Mouse (Mus musculus) embryonic fibroblast, embryonic 13.5 days (primary cell): ENCODE measurements at regions not wholly inside any gene's neighbourhood (a gene's known extent, or its start where the extent isn't known, plus 50 kb on each side); places are given as distances from the start of the nearest gene placed in this dataset.

ENCODE experiments used
- CTCF ChIP-seq: IDR thresholded peaks from 2 replicates; pipeline ENCODE4 v1.5.1; 2011; ENCODE audit warnings: mild to moderate bottlenecking, control low read depth, low read length, moderate library complexity, borderline replicate concordance; ENCODE audit not compliant: insufficient read depth
- POLR2A ChIP-seq: IDR thresholded peaks from 2 replicates; pipeline ENCODE4 v1.6.1; 2011; ENCODE audit warnings: low read depth, mild to moderate bottlenecking, control low read depth, low read length, moderate library complexity

DNA sequence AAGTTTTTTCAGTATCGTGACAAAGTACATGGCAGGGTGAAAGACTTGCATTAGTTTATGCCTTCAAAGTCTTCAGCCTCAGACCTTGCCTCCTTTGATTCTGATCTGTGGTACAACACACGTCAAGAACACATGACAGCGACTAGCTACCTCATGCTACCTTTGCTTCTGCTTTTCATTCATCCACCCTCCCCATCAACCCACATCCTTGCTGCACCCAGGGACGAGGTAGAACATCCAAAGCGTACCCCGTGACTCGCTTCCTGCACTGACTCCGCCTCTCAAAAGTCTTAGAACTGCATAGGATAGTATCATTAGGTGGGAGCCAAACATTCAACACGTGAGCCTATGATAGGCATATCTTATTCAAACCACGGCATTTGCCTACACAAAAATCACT, 97.5 kb upstream of the Tle4 start:
- TF ChIP-seq CTCF (no peak), POLR2A (no peak)
